Mouse (Mus musculus): Measurements from ENCODE around the gene 1700013G24Rik. TPM values are rescaled to one million over a fixed set of nuclear protein-coding genes. Genes with fewer than 3 reads are reported as not detected.

Gene 1700013G24Rik
- total and polyA plus RNA-seq, 2 experiments from 2014 or later = not detected

GRCm38 (mm10) chr4:137473240-137473639 is 20.2 kb downstream of the 1700013G24Rik start:
- H3K4me1 ChIP-seq (ENCODE audit: insufficient read depth) = 0 out of 2 replicates have a peak, but pooled peaks cover 3% of the 10 kb centered on the region
- no peak overlapping the region for H3K27ac ChIP-seq (ENCODE audit: low read depth, low read length)
- H3K4me2 ChIP-seq (ENCODE audit: low read depth) = no peak overlapping the region
- ATAC-seq (no peak), DNase-seq (no peak)
- TF ChIP-seq CTCF (IDR thresholded peaks at IDR 0.05; ENCODE audit: low read depth) = no peak
- no peak overlapping the region for H3K9ac ChIP-seq
- H3K36me3 ChIP-seq (ENCODE audit: insufficient read depth) = no peaks in the 10 kb centered on the region
- no peaks in the 10 kb centered on the region for H3K9me3 ChIP-seq (ENCODE audit: low read length)
- 88% methylated on average over 8 of the region's 8 CpGs for WGBS
- H3K4me3 ChIP-seq (ENCODE audit: low read depth, low read length) = no peak overlapping the region
- H3K27me3 ChIP-seq (ENCODE audit: insufficient read depth, low read length) = no peaks in the 10 kb centered on the region

DNA sequence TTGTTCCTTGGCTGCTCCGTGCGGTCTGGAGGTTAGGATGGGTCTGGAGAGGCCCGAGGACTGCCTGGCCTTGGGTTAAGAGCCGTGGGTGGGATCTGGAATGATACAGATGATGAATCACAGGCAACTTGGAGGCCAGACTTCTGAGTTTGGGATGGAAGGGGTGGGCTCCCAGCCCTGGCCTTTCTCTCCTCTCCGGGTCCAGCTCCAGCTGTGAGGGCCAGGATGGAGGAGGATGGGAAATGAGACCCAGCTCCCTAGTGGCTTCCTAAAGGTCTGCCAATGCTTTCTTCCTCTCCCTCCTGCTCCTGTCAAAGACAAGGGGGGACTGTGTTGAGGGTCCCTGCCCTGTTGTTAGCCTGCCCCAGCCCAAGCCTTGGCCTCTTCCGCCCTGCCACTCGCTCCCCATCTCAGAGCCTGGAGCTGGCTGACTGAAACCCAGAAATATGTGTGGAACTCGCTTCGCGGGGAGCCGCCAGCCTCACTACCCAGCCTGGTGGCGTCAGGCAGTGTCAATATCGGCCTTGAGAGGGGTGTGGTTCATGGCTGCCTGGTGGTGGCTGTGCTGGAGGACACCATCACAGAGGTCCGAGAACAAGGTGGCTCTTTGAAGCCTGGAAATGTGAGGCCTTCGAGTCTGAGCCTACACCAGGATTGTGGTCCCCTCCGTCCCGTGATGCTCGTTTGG is 20.8 kb downstream of the 1700013G24Rik start:
- no peaks in the 10 kb centered on the region for H3K9me3 ChIP-seq (ENCODE audit: low read length)
- no peaks in the 10 kb centered on the region for H3K36me3 ChIP-seq (ENCODE audit: insufficient read depth)
- no peaks in the 10 kb centered on the region for H3K27me3 ChIP-seq (ENCODE audit: insufficient read depth, low read length)
- ATAC-seq (no peak), DNase-seq (no peak)
- H3K27ac ChIP-seq (ENCODE audit: low read depth, low read length) = no peak overlapping the region
- no peak overlapping the region for H3K4me2 ChIP-seq (ENCODE audit: low read depth)
- H3K4me1 ChIP-seq (ENCODE audit: insufficient read depth) = 0 out of 2 replicates have a peak, but pooled peaks cover 3% of the 10 kb centered on the region
- H3K4me3 ChIP-seq (ENCODE audit: low read depth, low read length) = no peak overlapping the region
- TF ChIP-seq CTCF (IDR thresholded peaks at IDR 0.05; ENCODE audit: low read depth) = no peak
- 83% methylated on average over 18 of the region's 18 CpGs for WGBS
- H3K9ac ChIP-seq = no peak overlapping the region

DNA sequence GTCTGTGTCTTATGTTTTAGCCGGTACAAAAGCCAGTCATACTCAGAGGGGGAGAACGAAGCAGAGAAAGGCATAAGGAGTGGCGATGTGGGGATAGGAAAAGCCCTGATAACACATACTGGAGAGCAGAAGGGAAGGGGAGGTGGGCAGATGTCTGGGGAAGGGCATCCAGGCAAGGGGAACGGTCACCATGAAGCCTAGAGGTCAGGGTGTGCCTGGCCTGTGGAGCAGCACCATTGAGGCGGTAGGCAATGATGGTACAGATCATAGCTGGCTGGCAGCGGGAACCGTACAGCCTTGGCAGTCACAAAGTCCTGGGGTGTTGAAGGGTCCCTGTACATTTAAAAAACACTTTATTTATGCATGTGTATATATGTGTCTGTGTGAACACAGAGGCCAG is 21.6 kb downstream of the 1700013G24Rik start:
- 93% methylated on average over 7 of the region's 7 CpGs for WGBS
- ATAC-seq = no peak
- DNase-seq = no peak

GRCm38 (mm10) chr4:137475271-137476050 is 22.4 kb downstream of the 1700013G24Rik start:
- H3K27ac ChIP-seq (ENCODE audit: low read depth, low read length) = no peak overlapping the region
- no peak overlapping the region for H3K9ac ChIP-seq
- TF ChIP-seq CTCF (IDR thresholded peaks at IDR 0.05; ENCODE audit: low read depth) = no peak
- no peaks in the 10 kb centered on the region for H3K27me3 ChIP-seq (ENCODE audit: insufficient read depth, low read length)
- H3K36me3 ChIP-seq (ENCODE audit: insufficient read depth) = no peaks in the 10 kb centered on the region
- WGBS = 91% methylated on average over 13 of the region's 13 CpGs
- no peak for DNase-seq
- no peak overlapping the region for H3K4me2 ChIP-seq (ENCODE audit: low read depth)
- ATAC-seq = no peak
- no peak overlapping the region for H3K4me3 ChIP-seq (ENCODE audit: low read depth, low read length)
- no peaks in the 10 kb centered on the region for H3K9me3 ChIP-seq (ENCODE audit: low read length)
- no peaks in the 10 kb centered on the region for H3K4me1 ChIP-seq (ENCODE audit: insufficient read depth)

More for the DNA sequence above, 21.6 kb downstream of the 1700013G24Rik start:
- no peak overlapping the region for H3K9ac ChIP-seq
- TF ChIP-seq CTCF (IDR thresholded peaks at IDR 0.05; ENCODE audit: low read depth) = no peak
- no peaks in the 10 kb centered on the region for H3K9me3 ChIP-seq (ENCODE audit: low read length)
- no peak overlapping the region for H3K27ac ChIP-seq (ENCODE audit: low read depth, low read length)
- H3K4me2 ChIP-seq (ENCODE audit: low read depth) = no peak overlapping the region
- no peaks in the 10 kb centered on the region for H3K27me3 ChIP-seq (ENCODE audit: insufficient read depth, low read length)
- H3K36me3 ChIP-seq (ENCODE audit: insufficient read depth) = no peaks in the 10 kb centered on the region
- no peak overlapping the region for H3K4me3 ChIP-seq (ENCODE audit: low read depth, low read length)
- H3K4me1 ChIP-seq (ENCODE audit: insufficient read depth) = no peaks in the 10 kb centered on the region

GRCm38 (mm10) chr4:137476065-137476760 is 23.1 kb downstream of the 1700013G24Rik start:
- H3K36me3 ChIP-seq (ENCODE audit: insufficient read depth) = no peaks in the 10 kb centered on the region
- ATAC-seq (no peak), DNase-seq (no peak)
- no peaks in the 10 kb centered on the region for H3K4me1 ChIP-seq (ENCODE audit: insufficient read depth)
- TF ChIP-seq CTCF (IDR thresholded peaks at IDR 0.05; ENCODE audit: low read depth) = no peak
- no peak overlapping the region for H3K9ac ChIP-seq
- no peaks in the 10 kb centered on the region for H3K9me3 ChIP-seq (ENCODE audit: low read length)
- H3K27ac ChIP-seq (ENCODE audit: low read depth, low read length) = no peak overlapping the region
- peak overlapping the region; percentile 8; the same call in 1 of the 2 replicates for H3K4me2 ChIP-seq (ENCODE audit: low read depth)
- WGBS = 48% methylated on average over 10 of the region's 10 CpGs
- no peaks in the 10 kb centered on the region for H3K27me3 ChIP-seq (ENCODE audit: insufficient read depth, low read length)
- no peak overlapping the region for H3K4me3 ChIP-seq (ENCODE audit: low read depth, low read length)

DNA sequence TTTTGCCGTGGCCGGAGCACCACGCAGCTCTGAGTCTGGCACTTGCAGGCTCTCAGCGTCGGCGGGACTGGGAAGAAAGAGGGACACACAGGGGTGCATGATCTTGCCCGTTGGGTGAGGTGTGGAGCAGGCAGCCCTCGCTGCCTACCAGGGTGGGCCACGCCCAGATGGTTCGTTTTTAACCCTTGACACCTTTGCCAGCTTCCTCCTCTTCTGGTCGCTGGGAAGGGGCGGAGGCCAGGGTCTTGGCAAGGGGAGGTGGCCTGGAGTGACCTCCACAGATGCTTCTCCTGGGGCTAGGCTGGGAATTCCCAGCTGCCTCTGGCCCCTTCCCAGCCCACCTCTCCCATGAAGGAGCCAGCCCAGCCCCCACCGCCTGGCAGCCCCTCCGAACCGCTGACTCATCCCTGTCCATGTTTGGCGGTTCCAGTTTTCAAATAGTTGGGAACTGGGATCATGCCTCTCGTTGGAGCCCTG is 23.7 kb downstream of the 1700013G24Rik start:
- ATAC-seq = no peak
- Histone ChIP-seq H3K9ac (no peak overlapping the region), H3K4me1 (ENCODE audit: insufficient read depth) (no peaks in the 10 kb centered on the region)

More for the DNA sequence above, 23.7 kb downstream of the 1700013G24Rik start:
- no peak overlapping the region for H3K27ac ChIP-seq (ENCODE audit: low read depth, low read length)
- H3K4me3 ChIP-seq (ENCODE audit: low read depth, low read length) = no peak overlapping the region
- DNase-seq = no peak
- 30% methylated on average over 17 of the region's 17 CpGs for WGBS
- no peaks in the 10 kb centered on the region for H3K27me3 ChIP-seq (ENCODE audit: insufficient read depth, low read length)
- no peaks in the 10 kb centered on the region for H3K36me3 ChIP-seq (ENCODE audit: insufficient read depth)
- TF ChIP-seq CTCF (IDR thresholded peaks at IDR 0.05; ENCODE audit: low read depth) = no peak
- H3K4me2 ChIP-seq (ENCODE audit: low read depth) = peak overlapping the region; percentile 8; the same call in 1 of the 2 replicates
- no peaks in the 10 kb centered on the region for H3K9me3 ChIP-seq (ENCODE audit: low read length)

Data from forebrain, postnatal 0 days (tissue).